In the genomic region with DNA sequence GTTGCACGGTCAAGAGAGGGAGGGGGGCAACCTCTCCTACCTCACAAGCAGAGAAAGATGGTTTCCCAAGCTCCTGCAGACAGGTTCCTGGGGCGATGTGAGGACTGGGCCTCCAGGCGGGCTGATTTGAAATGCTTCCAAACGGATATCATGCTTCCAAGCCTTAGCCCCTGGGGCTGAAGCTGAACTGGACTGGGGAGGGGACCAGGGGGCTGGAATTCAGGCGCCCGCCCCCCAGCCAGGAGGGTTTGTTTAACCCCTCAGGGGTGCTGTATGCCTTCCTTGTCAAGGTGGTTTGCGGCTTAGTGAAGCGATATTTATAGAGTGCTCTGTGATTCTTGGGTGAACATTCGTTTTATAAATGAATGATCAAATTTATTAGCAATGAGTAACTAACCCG, we compare ENCODE assay signal across 23 mouse cellular contexts.
DNase-seq lines count a peak whose midpoint lies in the region; ATAC-seq lines count a peak whose summit lies in the region.
"Had no signal": no experiment of that assay in that cellular context is flagged by ENCODE, and none has a peak within 500 bp of the region (broad histone marks: within the 10 kb centered on the region; RNA-seq: fewer than 3 reads in every experiment).

No protein-coding gene starts in this region.

- ATAC-seq in neural tube, embryonic 11.5 days (ENCODE audit: insufficient read depth, low FRiP score, low TSS enrichment): no peak
- ATAC-seq in neural tube, embryonic 15.5 days (ENCODE audit: low FRiP score): no peak
- ATAC-seq in limb, embryonic 13.5 days (ENCODE audit: low FRiP score, low read depth): peak; percentile 77; the same call in 1 of the 2 replicates
- ATAC-seq: activated CD4-positive, CD25-positive, alpha-beta regulatory T cell, adult 4 months; forebrain, embryonic 15.5 days had no signal

- H3K27me3 ChIP-seq in neural tube, embryonic 11.5 days (ENCODE audit: control insufficient read depth, insufficient read depth, low read length): no peaks in the 10 kb centered on the region
- no peaks in the 10 kb centered on the region for H3K27me3 ChIP-seq in neural tube, embryonic 15.5 days (replicated peaks)
- H3K27me3 ChIP-seq in limb, embryonic 13.5 days: peaks cover 11% of the 10 kb centered on the region; the same call in 1 of the 2 replicates
- H3K27me3 ChIP-seq: embryonic facial prominence, embryonic 13.5 days; forebrain, embryonic 12.5 days; forebrain, embryonic 15.5 days; hindbrain, embryonic 12.5 days; hindbrain, embryonic 15.5 days had no signal

- H3K9ac ChIP-seq in neural tube, embryonic 11.5 days (ENCODE audit: low read length): no peak overlapping the region
- no peak overlapping the region for H3K9ac ChIP-seq in neural tube, embryonic 15.5 days (replicated peaks)
- no peak overlapping the region for H3K9ac ChIP-seq in limb, embryonic 13.5 days
- H3K9ac ChIP-seq: embryonic facial prominence, embryonic 13.5 days; forebrain, embryonic 12.5 days; forebrain, embryonic 15.5 days; hindbrain, embryonic 12.5 days; hindbrain, embryonic 15.5 days had no signal

- DNase-seq in embryo, embryonic 11 days: peak; percentile 2
- no peak for DNase-seq in embryo, embryonic 9.5 days (ENCODE audit: extremely low spot score)
- peak; percentile 17 for DNase-seq in neural tube, embryonic 11.5 days (ENCODE audit: low spot score)
- DNase-seq in spleen, postnatal 4 days (ENCODE audit: low spot score in 2 of 2): no peak
- no peak for DNase-seq in gastrocnemius, adult 8-10 months (ENCODE audit: low spot score in 2 of 2)
- no peak for DNase-seq in adrenal gland, postnatal 4 days (ENCODE audit: low spot score in 2 of 2)
- DNase-seq: adrenal gland, adult 8-10 months; adrenal gland, postnatal 25 days; cerebellum, adult 18-20 months; cerebellum, adult 9-11 months; cerebellum, postnatal 25 days; gastrocnemius, postnatal 10 days; heart, adult 11 months had no signal

- H3K36me3 ChIP-seq in neural tube, embryonic 11.5 days (ENCODE audit: control insufficient read depth, insufficient read depth, low read length): no peaks in the 10 kb centered on the region
- no peaks in the 10 kb centered on the region for H3K36me3 ChIP-seq in neural tube, embryonic 15.5 days
- H3K36me3 ChIP-seq in limb, embryonic 13.5 days: no peaks in the 10 kb centered on the region
- H3K36me3 ChIP-seq: embryonic facial prominence, embryonic 13.5 days; forebrain, embryonic 12.5 days; forebrain, embryonic 15.5 days; hindbrain, embryonic 12.5 days; hindbrain, embryonic 15.5 days had no signal

- no peak overlapping the region for H3K27ac ChIP-seq in neural tube, embryonic 11.5 days (ENCODE audit: low read depth, low read length)
- no peak overlapping the region for H3K27ac ChIP-seq in neural tube, embryonic 15.5 days (replicated peaks)
- no peak overlapping the region for H3K27ac ChIP-seq in limb, embryonic 13.5 days
- H3K27ac ChIP-seq: embryonic facial prominence, embryonic 13.5 days; forebrain, embryonic 12.5 days; forebrain, embryonic 15.5 days; hindbrain, embryonic 12.5 days; hindbrain, embryonic 15.5 days had no signal

- H3K4me1 ChIP-seq in neural tube, embryonic 11.5 days (ENCODE audit: control insufficient read depth, insufficient read depth, low read length): no peaks in the 10 kb centered on the region
- H3K4me1 ChIP-seq in neural tube, embryonic 15.5 days: peaks cover 5% of the 10 kb centered on the region; the same call in 1 of the 2 replicates
- H3K4me1 ChIP-seq in limb, embryonic 13.5 days: peaks cover 8% of the 10 kb centered on the region
- H3K4me1 ChIP-seq: embryonic facial prominence, embryonic 13.5 days; forebrain, embryonic 12.5 days; forebrain, embryonic 15.5 days; hindbrain, embryonic 12.5 days; hindbrain, embryonic 15.5 days had no signal

- no peak overlapping the region for H3K4me2 ChIP-seq in neural tube, embryonic 11.5 days (ENCODE audit: low read depth)
- H3K4me2 ChIP-seq in neural tube, embryonic 15.5 days: no peak overlapping the region
- no peak overlapping the region for H3K4me2 ChIP-seq in limb, embryonic 13.5 days (replicated peaks)
- H3K4me2 ChIP-seq: embryonic facial prominence, embryonic 13.5 days; forebrain, embryonic 12.5 days; forebrain, embryonic 15.5 days; heart, embryonic 11.5 days; hindbrain, embryonic 12.5 days; hindbrain, embryonic 15.5 days had no signal

- no peaks in the 10 kb centered on the region for H3K9me3 ChIP-seq in neural tube, embryonic 11.5 days (ENCODE audit: control insufficient read depth, low read length)
- H3K9me3 ChIP-seq in neural tube, embryonic 15.5 days (replicated peaks): no peaks in the 10 kb centered on the region
- H3K9me3 ChIP-seq in limb, embryonic 13.5 days: no peaks in the 10 kb centered on the region
- H3K9me3 ChIP-seq: forebrain, embryonic 12.5 days; forebrain, embryonic 15.5 days; hindbrain, embryonic 12.5 days; hindbrain, embryonic 15.5 days had no signal

- H3K4me3 ChIP-seq in neural tube, embryonic 11.5 days (ENCODE audit: low read depth, low read length): no peak overlapping the region
- no peak overlapping the region for H3K4me3 ChIP-seq in neural tube, embryonic 15.5 days (replicated peaks)
- no peak overlapping the region for H3K4me3 ChIP-seq in limb, embryonic 13.5 days
- H3K4me3 ChIP-seq: embryonic facial prominence, embryonic 13.5 days; erythroblast, embryonic 14.5 days; forebrain, embryonic 12.5 days; forebrain, embryonic 15.5 days; hindbrain, embryonic 12.5 days; hindbrain, embryonic 15.5 days had no signal

- WGBS in neural tube, embryonic 11.5 days: 57% methylated on average over 10 of the region's 10 CpGs
- 59% methylated on average over 10 of the region's 10 CpGs for WGBS in neural tube, embryonic 15.5 days
- WGBS in limb, embryonic 13.5 days: 35% methylated on average over 10 of the region's 10 CpGs

Comparison
In these comparisons a context has a peak if more than half of its experiments do, and no peak if none do; other contexts are left out.
1. DNase-seq: peak in embryo, embryonic 11 days (single experiment) and neural tube, embryonic 11.5 days (single experiment); none in embryo, embryonic 9.5 days (single experiment), spleen, postnatal 4 days (0 of 2), gastrocnemius, adult 8-10 months (0 of 2) and adrenal gland, postnatal 4 days (0 of 2).